In the genomic region with DNA sequence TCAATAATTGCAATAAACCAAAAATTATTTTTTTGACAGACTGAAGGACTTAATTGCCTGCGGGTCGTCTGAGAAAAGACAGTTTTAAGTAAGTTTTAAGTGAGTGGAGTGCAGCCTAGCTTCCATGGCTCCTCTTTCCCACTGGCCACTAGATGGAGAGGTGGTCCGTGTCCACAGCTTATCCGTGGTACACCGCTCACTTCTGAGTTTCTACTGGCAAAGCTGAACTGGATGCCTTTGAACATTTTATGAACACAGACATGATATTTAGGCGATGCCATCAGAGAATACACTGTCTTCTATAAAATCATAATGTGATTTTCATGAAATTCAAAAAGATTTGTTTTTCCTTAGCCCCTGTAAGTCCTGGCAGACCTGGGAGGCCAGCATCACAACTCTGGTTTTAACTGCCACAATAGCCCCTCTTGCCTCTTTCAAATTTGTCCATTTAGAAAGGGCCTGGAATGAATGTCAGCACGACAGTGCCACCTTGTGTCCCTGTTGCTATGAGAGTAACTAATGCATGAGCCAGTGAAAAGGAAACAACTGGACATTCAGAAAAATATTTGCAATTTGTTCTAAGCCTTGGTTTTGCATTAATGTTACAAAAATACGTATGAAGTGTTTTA, we compare ENCODE assay signal across 8 mouse cellular contexts. TPM values are rescaled to one million over a fixed set of nuclear protein-coding genes. Genes with fewer than 3 reads are reported as not detected.
DNase-seq lines count a peak whose midpoint lies in the region; ATAC-seq and TF ChIP-seq lines count a peak whose summit lies in the region.
"Had no signal": no experiment of that assay in that cellular context is flagged by ENCODE, and none has a peak within 500 bp of the region (broad histone marks: within the 10 kb centered on the region; RNA-seq: fewer than 3 reads in every experiment).

No protein-coding gene starts in this region.

- no peaks in the 10 kb centered on the region for H3K9me3 ChIP-seq in kidney, embryonic 16.5 days (ENCODE audit: low read length)
- no peaks in the 10 kb centered on the region for H3K9me3 ChIP-seq in limb, embryonic 14.5 days (ENCODE audit: control insufficient read depth, low read length)
- H3K9me3 ChIP-seq: heart, embryonic 15.5 days had no signal

- no peaks in the 10 kb centered on the region for H3K36me3 ChIP-seq in kidney, embryonic 16.5 days (ENCODE audit: insufficient read depth, low read length)
- H3K36me3 ChIP-seq in limb, embryonic 14.5 days (ENCODE audit: control insufficient read depth, insufficient read depth, low read length): no peaks in the 10 kb centered on the region
- H3K36me3 ChIP-seq: heart, embryonic 15.5 days had no signal

- H3K4me3 ChIP-seq in kidney, embryonic 16.5 days (ENCODE audit: low read length): no peak overlapping the region
- H3K4me3 ChIP-seq in limb, embryonic 14.5 days (replicated peaks; ENCODE audit: low read length): no peak overlapping the region
- H3K4me3 ChIP-seq: heart, embryonic 15.5 days had no signal

- H3K27me3 ChIP-seq in kidney, embryonic 16.5 days (ENCODE audit: insufficient read depth, low read length): no peaks in the 10 kb centered on the region
- no peaks in the 10 kb centered on the region for H3K27me3 ChIP-seq in limb, embryonic 14.5 days (ENCODE audit: control insufficient read depth, insufficient read depth, low read length)
- H3K27me3 ChIP-seq: heart, embryonic 15.5 days had no signal

- H3K9ac ChIP-seq in kidney, embryonic 16.5 days (replicated peaks; ENCODE audit: low read length): no peak overlapping the region
- H3K9ac ChIP-seq in limb, embryonic 14.5 days (ENCODE audit: low read depth, low read length, severe bottlenecking): no peak overlapping the region
- H3K9ac ChIP-seq: heart, embryonic 15.5 days had no signal

- peaks cover 8% of the 10 kb centered on the region for H3K4me1 ChIP-seq in kidney, embryonic 16.5 days (ENCODE audit: insufficient read depth, low read length)
- H3K4me1 ChIP-seq in limb, embryonic 14.5 days (ENCODE audit: control insufficient read depth, insufficient read depth, low read length): peaks cover 11% of the 10 kb centered on the region; the same call in 1 of the 2 replicates

- WGBS in kidney, embryonic 16.5 days: 46% methylated on average over 8 of the region's 8 CpGs
- WGBS in limb, embryonic 14.5 days: 39% methylated on average over 8 of the region's 8 CpGs

- TF ChIP-seq POLR2A in limb, embryonic 14.5 days (IDR thresholded peaks at IDR 0.05; ENCODE audit: borderline replicate concordance, extremely low read depth, insufficient read depth, insufficient read length): no peak

- ATAC-seq in CD4-positive, CD25-positive, alpha-beta regulatory T cell, adult 4 months: peak; percentile 48
- peak; percentile 87; the same call in 1 of the 2 replicates for ATAC-seq in kidney, embryonic 16.5 days (ENCODE audit: low FRiP score, low TSS enrichment)
- ATAC-seq in limb, embryonic 14.5 days (ENCODE audit: low FRiP score, low read depth): peak; percentile 81

- H3K27ac ChIP-seq in kidney, embryonic 16.5 days (ENCODE audit: low read length): peak overlapping the region; percentile 12; the same call in 1 of the 2 replicates
- H3K27ac ChIP-seq in limb, embryonic 14.5 days (replicated peaks; ENCODE audit: low read depth, low read length): no peak overlapping the region
- H3K27ac ChIP-seq: heart, embryonic 15.5 days had no signal

- DNase-seq in MN1 (ENCODE audit: low spot score): peak; percentile 59
- peak; percentile 74 for DNase-seq in cerebellum, adult 9-10 months
- DNase-seq in frontal cortex, postnatal 36 days (ENCODE audit: low spot score in 2 of 2): peak; percentile 40 to 74
- peak; percentile 69 for DNase-seq in limb, embryonic 14.5 days (ENCODE audit: low spot score)
- peak; percentile 37 for DNase-seq in neural tube, embryonic 10.5 days (ENCODE audit: extremely low spot score, low spot score)

- H3K4me2 ChIP-seq in kidney, embryonic 16.5 days (replicated peaks; ENCODE audit: low read depth, low read length): no peak overlapping the region
- H3K4me2 ChIP-seq in limb, embryonic 14.5 days (replicated peaks; ENCODE audit: low read depth, low read length, severe bottlenecking): no peak overlapping the region
- H3K4me2 ChIP-seq: heart, embryonic 15.5 days had no signal

RNA-seq across cellular contexts. Expression of a gene that starts 38.9 kb away (rescaled TPM):
- 100 to 1,000 TPM in 1 of 2 experiments, 10 to 100 TPM in 1; 87.0 to 104 TPM for polyA plus RNA-seq in CD4-positive, CD25-positive, alpha-beta regulatory T cell, adult 4 months (2017; shearing (Covaris generic))
- polyA plus RNA-seq in kidney, embryonic 16.5 days (2015; fragmentation: Nextera tagmentation; extraction: Ambion mirVana): 44.6 and 49.4 TPM in 2 replicates
- polyA plus RNA-seq in limb, embryonic 14.5 days (2012; rRNA removed): 2.5 and 3.6 TPM in 2 replicates
- 17.6 and 20.2 TPM in 2 replicates for polyA plus RNA-seq in limb, embryonic 14.5 days (2014; fragmentation: Nextera tagmentation; extraction: Ambion mirVana)
